Mouse (Mus musculus) testis, postnatal 14 days (tissue): ENCODE data around the gene Adap1.
A peak's percentile ranks its signal among the peaks of the same experiment; 100 is the strongest.
"Not testable (repeated sequence)": the region's sequence is repeated elsewhere in the genome, so short reads cannot be mapped to it uniquely, and the experiment has no call there.

Experiments
- DNase-seq: peaks from one replicate; pipeline ENCODE4 v3.0.0; 2021; ENCODE audit warnings: low spot score

Adap1 gene

DNA sequence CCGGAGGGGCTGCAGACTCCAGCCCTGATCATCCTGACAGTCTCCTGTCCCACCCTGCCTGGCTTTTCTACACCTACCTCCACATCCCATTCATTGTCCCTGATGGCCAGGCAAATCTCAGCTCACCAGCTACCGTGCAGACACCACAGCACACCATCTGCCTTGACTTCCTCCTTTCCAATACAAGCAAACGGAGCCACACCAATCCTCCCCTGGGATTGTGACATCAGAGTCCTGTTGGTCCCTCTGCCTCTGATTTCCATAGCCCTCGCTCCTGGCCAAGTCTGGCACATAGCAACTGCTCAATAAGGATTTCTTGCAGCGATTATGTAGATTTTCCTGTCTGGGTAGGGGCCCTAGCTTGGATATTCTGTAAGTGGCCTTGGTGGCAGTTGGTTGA, 25.7 kb upstream of the Adap1 start, which contains the start of gene Cox19:
Gene Cox19 (minus strand): TSS at position 285 of the 400 bp plus-strand sequence.
- no peak for DNase-seq

DNA sequence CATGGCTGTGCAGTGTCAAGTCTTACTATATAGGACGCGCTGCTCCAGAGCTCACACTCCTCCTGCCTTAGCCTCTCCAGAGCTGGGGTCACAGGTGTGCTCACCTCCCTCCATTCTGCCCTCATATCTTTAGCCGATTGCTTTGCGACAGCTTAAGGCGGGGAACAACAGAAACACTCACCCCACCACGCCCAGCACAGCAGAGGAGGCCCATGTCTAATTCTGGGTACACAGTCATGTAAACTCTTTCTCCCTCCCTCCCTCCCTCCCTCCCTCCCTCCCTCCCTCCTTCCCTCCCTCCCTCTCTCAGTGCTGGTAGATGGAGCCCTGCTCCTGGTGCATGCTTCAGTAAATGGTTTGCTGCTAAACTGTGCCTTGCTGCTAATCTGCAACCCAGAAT, 24.3 kb upstream of the Adap1 start:
- DNase-seq = no peak

DNA sequence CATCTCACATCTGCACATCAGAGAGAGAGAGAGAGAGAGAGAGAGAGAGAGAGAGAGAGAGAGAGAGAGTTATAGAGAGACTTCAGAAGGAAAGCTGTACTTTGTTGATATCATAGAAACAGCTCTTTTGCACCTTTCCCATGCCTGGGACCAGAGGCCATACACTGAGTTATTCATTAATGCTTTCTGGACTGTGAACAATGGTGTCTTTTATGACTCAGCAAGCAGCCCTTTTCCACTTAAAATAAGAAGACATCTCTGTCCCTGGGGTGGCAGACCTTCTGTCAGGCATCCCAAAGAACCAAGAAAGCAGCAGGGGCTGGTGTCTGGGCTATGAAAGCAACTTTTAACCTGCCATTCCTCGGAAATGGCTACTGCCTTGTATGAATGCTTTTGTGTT, 21.8 kb upstream of the Adap1 start:
- no peak for DNase-seq

DNA sequence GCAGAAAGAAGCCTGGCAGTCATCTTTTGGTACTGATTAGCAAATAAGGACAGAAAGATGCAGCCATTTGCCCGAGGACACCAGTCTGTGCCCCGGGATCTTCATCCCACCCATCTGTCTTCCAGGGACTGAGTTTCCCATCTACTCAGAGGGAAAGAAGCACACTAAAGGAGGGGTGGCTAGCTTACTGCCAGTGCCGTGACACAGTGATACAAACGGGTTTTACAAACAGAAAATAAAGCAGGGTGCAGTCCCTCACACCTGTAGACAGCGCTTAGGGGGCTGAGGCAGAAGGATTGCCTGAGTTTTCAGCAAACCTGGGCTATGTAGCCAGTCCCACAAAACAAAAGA, 19.9 kb upstream of the Adap1 start:
- DNase-seq = no peak

DNA sequence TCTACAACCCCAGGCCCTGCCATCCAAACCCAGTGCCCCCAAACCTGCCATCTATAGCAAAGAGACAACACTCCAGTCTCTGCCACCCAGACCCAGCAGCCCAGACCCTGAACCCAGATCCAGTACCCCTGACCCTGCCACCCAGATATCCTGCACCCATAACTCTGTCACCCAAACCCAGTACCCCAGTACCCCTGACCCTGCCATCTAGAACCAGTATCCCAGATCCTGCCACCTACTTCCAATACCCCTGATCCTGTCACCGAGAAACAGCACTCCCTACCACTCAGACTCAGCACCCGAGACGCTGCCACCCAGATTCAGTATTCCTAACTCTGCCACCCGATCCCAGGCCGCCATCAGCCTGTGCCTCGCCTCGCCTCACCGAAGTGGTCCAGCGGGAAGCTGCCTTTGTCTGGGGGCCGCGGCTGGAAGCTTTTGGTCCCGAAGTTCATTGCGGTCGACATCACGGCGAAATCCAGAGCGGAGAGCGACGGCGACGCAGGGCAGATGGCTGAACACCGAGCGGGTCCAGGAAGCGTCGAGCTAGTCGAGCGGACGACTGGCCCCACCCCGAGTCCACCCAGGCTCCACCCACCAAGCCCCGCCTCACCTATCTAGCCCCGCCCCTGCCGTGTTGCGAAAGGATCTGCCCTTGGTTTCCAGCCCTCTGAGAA, 19.4 kb upstream of the Adap1 start:
- DNase-seq = peak; percentile 91

DNA sequence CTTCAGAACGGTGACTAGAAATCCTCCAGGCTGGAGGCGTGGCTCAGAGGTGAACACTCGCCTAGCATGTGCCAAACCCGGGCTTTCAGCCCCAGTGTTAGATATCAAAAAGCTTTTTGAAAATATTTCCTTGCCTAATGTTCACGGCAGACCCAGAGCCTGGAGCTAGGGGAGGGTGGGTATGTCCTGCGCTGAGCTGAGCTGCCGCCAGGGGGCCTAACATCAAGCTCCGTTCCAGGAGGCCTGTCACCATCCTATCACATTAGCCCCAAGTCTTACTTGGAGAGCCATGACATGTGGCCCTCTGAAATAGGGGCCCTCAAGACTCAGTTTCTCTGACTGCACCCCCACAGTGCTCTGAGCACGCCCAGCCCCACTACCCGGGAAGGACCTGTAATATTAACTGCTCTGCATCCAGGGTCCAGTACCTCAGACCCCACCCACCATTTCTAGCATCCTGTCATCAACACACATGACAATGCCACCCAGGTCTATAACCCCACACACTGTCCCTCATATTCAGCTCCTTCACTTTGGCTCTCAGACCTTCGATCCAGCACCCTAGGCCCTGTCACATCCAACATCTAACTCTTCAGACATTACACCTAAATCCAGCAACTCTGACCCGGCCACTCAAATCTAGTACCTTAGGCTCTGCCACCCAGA, 18.7 kb upstream of the Adap1 start:
- no peak for DNase-seq

DNA sequence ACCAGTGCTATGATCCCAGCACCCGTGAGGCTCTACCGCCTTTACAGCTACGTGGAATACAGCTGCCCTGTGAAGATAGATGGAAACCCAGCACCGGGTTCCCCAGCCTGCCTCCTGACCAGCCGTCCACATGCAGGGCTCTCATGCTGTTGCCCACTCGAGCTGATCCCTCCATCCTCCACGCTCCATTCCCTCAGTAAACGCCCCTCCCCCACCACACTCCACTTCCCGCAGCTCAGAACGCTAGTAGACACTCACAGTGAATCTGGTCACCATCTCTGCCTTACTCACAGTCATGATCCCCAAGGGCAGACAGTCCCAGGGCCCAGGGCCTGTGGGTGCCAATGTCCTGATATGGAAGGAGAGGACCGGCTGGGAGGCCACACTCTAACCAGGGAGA, 13.5 kb upstream of the Adap1 start:
- no peak for DNase-seq

DNA sequence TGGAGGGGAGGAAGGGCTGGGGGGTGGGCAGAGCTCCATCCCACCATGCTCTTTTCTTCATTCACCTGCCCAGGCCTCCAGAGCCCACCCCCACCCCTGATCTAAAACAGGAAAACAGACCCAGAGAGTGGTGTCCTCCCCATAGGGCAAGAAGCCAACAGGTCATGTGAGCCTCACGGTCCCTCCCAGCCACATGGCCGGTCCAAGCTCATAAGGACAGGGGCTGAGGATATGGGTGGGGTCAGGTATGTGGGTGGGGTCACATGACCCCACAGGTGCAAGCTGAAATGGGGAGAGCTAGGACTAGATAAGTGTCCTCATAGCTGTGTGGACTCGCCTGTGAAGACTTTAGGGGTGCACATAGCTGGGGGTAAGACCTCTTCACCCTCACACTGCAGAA, 13.0 kb upstream of the Adap1 start:
- no peak for DNase-seq

DNA sequence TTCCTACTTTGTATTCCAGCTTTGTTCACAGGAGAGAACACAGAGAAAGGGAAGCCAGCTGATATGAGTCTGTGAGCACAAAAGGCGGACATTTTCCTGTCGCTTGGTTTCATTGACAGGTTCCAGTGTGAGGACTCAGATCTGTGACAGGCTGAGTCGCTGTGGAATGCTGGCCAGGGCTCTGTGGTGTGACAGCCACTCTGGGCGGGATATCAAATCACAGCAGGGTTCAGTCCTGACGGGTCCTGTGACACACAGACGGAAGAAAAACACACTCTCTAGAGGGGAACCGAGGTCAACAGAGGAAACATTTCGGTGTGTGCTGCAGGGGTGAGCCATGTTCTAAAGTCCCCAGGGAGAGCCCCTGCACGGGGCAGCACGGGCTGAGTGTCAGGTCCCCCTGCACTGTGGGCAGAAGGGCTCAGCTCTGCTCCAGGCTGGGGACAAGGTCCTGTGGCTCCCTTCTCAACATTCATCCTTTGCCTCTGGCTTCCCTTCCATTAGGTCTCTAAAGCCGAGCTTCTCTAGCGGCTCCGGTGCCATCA, 12.5 kb upstream of the Adap1 start:
- DNase-seq = no peak

DNA sequence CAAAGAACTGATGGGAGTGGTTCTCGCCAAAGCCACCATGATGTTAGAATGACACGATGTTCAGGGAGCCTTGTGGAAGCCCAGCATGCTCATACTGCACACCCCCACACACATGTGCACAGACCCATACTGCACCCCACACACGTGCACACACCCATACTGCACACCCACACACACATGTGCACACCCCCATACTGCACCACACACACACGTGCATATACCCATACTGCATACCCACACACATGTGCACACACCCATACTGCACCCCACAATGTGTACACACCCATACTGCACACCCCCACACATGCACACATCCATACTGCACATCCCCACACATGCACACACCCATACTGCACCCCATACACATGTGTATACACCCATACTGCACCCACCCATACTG, 10.2 kb upstream of the Adap1 start:
- DNase-seq = no peak

DNA sequence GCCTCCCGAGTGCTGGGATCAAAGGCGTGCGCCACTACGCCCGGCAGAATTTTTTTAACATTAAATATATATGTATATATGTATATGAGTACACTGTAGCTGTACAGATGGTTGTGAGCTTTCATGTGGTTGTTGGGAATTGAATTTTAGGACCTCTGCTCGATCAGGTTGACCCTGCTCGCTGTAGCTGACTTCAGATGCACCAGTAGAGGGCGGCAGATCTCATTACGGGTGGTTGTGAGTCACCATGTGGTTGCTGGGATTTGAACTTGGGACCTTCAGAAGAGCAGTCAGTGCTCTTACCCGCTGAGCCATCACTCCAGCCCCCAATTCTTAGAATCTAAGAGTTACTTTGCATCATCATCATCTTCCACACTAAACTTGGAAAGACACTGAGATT, 9.0 kb upstream of the Adap1 start:
- not testable (repeated sequence) for DNase-seq

DNA sequence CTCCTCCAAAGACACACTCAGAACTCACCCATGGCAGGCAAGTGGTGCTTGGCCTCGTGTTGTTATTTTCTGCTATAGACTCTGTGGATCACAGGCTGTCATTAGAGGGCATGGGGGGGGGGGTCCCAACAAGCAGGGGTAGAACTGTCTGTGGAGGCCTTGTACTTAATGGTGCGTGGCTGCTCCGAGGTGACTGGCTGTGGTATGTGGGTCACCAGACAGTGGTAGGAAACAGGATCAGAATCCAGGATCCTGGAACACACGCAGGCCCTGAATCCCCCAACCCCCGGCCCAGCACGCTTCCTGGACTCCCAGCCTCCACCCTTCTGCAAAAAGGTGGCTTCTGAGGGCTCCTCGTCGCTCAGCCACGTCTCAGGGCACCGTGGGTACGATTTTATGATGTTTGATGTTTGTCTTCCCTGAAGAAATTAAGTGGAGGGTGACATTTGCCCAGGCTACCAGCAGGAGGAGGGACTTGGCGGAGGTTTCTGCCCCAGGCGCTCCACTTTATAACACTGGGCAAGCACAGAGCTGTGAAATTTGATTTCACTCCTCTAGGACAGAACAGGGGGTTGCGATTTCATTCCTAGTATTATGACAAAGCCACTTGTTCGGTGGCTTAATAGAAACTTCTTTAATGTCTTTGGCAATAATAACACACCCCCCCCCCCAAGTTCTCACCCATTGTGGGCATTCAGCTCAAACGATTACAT, 8.0 kb upstream of the Adap1 start:
- no peak for DNase-seq

DNA sequence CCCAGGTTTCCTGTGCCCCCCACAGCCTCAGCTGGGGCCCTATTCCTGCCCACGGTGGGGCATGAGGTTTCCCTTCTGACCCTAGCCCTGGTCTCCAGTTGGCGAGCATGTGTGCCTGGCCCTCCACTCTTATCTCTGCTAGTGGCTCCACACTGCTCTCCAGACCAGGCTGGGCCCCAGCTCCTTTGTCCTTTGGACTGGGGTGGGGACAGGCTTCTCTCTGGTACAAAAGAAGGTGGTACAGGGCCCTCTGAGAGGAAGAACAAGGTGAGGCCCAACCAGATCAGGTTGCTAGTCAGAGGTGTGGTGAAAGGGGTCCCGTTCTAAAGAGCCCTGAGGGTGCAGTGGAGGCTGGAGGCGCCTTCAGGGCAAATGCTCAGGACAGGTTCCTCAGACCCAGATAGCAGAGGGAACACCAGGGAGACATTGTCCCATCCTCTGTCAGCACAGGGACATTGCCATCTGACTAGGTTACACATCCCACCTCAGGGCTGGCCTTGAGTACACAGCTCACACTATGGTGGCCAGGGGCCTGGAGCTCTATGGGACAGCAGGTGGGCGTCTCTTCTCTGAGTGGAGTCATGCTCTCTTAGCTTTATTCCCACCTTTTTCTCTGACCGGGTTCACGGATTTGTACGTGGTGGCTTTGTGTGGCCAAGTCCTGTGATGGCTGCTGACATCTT, 7.3 kb upstream of the Adap1 start:
- DNase-seq = no peak

DNA sequence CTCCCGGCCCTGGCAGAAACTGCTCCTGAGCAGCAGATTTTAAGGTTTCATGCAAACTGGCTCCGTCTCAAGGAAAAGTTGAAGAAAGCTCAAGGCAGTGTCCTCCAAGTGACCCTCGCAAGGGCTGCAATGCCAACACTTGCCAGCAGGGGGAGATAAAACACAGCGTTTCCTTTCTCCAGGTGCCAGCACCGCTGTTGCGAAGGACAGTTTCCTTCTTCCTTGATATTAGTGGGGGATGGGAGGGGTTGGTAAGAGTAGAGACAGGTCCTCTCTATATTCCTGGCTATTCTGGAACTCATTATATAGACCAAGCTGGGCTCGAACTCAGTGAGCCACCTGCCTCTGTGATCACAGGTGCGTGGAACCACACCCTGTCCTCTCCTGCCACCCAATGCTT, 6.3 kb upstream of the Adap1 start:
- peak; percentile 76 for DNase-seq

DNA sequence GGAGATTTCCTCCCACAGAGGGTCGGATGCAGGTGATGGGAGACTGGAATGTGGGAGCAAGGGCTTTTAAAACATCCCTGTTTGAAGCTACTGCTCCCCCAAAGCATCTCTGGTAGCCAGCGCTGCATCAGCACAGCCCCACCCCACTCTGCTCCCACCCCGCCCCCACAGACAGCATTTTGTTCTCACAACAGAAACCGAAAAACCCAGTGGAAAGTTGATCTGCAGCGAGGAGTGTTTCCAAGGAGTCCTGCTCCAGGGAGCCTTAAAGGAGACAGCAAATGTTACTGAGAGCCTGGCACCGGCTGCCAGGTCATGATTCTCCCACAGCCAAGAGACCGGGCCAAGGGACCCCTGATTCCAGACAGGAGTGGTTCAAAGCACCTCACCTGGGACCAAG, 5.3 kb upstream of the Adap1 start:
- no peak for DNase-seq

DNA sequence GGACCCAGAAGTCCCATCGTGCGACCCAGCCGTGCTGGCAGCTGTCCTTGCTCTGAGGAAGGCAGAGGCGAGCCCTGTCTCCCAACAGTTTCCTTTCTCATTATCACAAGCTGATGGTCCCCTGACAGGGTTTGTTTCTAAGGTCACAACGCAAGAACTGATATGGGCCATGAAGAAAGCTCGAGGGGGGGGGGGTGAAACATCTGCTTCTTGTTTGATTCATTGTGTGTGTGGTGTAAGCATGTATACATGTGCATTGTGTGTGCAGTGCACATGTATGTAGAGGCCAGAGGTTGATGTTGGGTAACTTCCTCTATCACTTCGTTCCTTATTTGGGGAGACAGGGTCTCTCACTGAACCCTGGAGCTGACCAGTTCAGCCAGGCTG, 2.2 kb upstream of the Adap1 start:
- no peak for DNase-seq

DNA sequence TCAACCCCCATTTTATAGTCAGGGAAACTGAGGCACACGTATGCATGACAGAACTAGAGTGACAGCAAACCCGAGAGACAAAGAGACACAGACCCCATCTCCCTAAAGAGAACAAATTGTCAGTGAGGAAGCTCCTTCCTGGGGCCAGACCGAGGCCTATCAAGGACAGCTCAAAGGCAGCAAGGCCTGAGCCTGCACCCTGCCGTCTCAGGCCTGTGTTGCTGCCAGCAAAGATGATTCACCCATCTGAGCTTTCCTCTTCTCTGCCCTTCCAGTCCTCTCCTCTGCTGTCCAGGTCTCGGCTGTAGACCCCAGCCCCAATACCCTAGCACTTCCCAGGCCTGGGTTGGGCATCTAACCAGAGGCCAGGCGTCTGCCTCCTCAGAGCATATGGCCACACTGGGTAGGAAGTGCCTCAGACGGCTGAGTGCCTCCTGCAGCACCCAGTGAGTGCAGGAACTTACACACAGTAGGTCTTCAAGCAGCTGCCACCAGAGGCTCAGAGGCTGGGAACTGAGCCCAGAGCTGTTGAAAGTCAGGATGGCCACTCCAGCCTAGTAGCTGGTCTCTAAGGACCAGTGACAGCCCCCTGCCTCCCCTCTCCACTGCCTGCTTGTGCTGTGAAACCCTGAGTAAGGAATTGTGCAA, 1.7 kb upstream of the Adap1 start:
- no peak for DNase-seq

DNA sequence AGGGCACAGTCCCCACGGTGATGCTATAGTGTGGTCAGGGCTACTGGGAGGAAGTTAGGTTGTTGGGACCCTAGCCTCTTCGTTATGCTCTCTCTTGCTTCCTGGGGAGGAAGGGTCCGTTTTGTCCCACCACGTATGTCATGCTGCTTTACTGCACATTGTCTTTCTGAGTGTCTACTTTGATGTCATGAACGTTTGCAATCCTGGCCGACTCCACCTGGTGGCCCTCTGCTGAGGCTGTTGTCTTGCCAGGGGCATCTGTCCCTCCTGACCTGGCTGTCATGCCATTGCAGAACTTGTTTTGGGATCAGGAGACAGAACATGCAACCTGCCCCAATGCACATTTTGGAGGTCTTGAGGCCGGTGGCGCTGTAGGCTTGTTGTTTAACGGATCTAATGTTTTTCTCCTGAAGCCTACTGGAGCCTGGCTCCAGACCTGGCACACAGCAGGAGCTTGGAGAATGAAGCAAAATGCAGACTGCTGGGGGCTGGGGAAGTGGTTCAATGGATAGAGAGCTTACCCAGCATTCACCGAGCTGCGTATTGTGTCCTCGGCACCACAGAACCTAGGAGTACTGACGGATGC, 782 bp upstream of the Adap1 start:
- DNase-seq = no peak

DNA sequence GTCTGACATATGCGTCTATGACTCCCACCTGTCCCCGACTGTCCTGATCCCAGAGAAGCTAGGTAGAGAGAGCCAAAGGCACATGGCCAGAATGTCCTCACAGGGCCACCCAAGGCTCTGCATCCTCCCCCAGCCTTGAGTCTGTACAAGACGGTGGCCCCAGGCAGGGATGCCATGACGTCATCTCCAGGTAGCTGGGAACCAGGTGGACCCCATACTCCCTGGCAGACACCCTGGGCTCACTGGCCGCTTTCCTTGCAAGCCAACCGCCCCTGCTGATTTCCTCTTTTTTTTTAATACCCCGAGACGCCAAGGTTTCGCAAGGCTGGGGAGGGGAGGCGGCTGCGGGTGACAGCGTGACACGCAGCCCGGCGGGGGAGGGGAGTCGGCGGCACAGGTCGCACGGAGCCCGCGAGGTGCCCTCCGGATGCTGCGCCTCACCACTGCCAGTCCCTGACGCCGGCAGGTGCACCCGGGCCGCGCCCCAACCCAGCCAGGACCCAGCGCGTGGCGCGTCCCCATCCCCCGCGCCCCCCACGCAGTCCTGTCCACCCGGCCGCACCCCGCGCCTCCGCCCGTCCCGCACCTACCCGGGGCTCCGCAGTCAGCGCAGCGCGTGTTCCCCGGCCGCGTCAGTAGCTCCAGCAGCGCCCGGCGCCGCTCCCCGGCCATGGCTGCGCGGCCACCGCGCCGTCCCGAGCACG, 579 bp downstream of the Adap1 start:
- no peak for DNase-seq

DNA sequence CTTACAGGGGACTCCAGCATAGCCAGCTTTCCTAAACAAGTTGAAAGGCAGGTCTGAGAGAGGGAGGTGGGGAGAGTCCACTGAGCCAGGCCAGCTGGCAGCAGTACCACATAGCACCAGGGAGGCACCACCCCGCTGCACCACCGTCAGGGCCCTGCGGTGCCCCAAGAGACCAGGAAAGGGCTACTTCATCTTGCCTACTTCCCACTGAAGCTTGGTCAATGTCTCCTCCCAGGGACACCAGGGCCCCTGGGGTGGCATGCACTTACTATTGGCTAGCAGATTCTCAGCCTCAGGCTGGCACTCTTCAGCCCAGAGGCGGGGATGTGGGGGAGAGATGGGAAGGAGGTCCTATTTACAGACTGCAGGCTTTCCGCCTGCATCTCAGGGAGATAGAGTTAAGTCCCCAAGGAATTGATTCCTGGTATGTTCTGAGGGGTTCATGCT, 1.4 kb downstream of the Adap1 start:
- DNase-seq = no peak
